18 mouse cellular contexts compared by ENCODE assay signal in the genomic region with DNA sequence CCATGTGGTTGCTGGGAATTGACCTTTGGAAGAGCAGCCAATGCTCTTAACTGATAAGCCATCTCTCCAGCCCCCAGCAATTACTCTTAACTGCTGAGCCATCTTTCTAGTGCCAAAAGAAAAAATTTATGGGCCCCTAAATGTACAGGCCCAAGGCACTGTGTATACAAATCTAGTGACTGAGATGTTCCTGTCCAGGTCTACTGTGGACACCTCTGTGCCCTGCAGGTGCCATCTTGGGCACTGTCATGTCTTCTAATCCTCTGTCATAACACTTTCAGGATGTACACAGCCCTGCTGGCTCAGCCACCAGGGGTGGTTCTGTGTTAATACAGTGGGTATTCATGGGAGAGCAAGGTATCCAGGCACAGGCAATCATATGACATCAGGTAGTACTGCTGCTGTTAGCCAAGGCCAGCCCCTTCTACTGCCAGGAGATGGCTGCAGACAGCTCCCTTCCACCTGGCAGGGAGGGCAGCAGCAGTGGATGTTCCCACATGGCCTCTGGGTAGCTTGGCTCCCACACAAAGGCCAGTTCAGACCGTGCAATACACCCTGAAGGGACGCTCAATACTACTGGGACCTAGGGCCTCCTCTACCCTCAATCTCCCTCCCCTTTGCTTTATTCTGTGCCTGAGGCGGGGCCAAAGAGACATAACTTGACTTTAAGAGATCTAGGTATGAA. TPM values are rescaled to one million over a fixed set of nuclear protein-coding genes. Genes with fewer than 3 reads are reported as not detected.
DNase-seq lines count a peak whose midpoint lies in the region; ATAC-seq and TF ChIP-seq lines count a peak whose summit lies in the region.
"Had no signal": no experiment of that assay in that cellular context is flagged by ENCODE, and none has a peak within 500 bp of the region (broad histone marks: within the 10 kb centered on the region; RNA-seq: fewer than 3 reads in every experiment).

No protein-coding gene starts in this region.

- ATAC-seq in kidney, postnatal 0 days (replicated peaks; ENCODE audit: low FRiP score, low read depth): no peak
- ATAC-seq in hindbrain, postnatal 0 days: peak; percentile 10; the same call in 1 of the 2 replicates
- ATAC-seq: forebrain, embryonic 15.5 days had no signal

- no peaks in the 10 kb centered on the region for H3K36me3 ChIP-seq in kidney, postnatal 0 days (ENCODE audit: insufficient read depth, low read length)
- no peaks in the 10 kb centered on the region for H3K36me3 ChIP-seq in hindbrain, postnatal 0 days (ENCODE audit: insufficient read depth, low read length)
- H3K36me3 ChIP-seq: embryonic facial prominence, embryonic 12.5 days; forebrain, embryonic 15.5 days; G1E; hindbrain, embryonic 15.5 days; limb, embryonic 12.5 days had no signal

- no peak overlapping the region for H3K27ac ChIP-seq in kidney, postnatal 0 days
- H3K27ac ChIP-seq in hindbrain, postnatal 0 days: no peak overlapping the region
- H3K27ac ChIP-seq: embryonic facial prominence, embryonic 12.5 days; forebrain, embryonic 15.5 days; hindbrain, embryonic 15.5 days; limb, embryonic 12.5 days had no signal

- H3K9me3 ChIP-seq in kidney, postnatal 0 days (replicated peaks; ENCODE audit: low read length): no peaks in the 10 kb centered on the region
- H3K9me3 ChIP-seq in hindbrain, postnatal 0 days (ENCODE audit: low read length): no peaks in the 10 kb centered on the region
- H3K9me3 ChIP-seq: embryonic facial prominence, embryonic 12.5 days; forebrain, embryonic 15.5 days; G1E; hindbrain, embryonic 15.5 days; limb, embryonic 12.5 days had no signal

- H3K4me2 ChIP-seq in kidney, postnatal 0 days (ENCODE audit: low read length): no peak overlapping the region
- H3K4me2 ChIP-seq in hindbrain, postnatal 0 days (ENCODE audit: low read depth, low read length): no peak overlapping the region
- H3K4me2 ChIP-seq: embryonic facial prominence, embryonic 12.5 days; forebrain, embryonic 15.5 days; heart, embryonic 11.5 days; hindbrain, embryonic 15.5 days; limb, embryonic 12.5 days had no signal

- no peaks in the 10 kb centered on the region for H3K27me3 ChIP-seq in kidney, postnatal 0 days (ENCODE audit: insufficient read depth, low read length)
- H3K27me3 ChIP-seq in hindbrain, postnatal 0 days (ENCODE audit: insufficient read depth, low read length): no peaks in the 10 kb centered on the region
- H3K27me3 ChIP-seq: embryonic facial prominence, embryonic 12.5 days; forebrain, embryonic 15.5 days; hindbrain, embryonic 15.5 days; limb, embryonic 12.5 days had no signal

- 47% methylated on average over 3 of the region's 3 CpGs for WGBS in kidney, postnatal 0 days
- 16% methylated on average over 3 of the region's 3 CpGs for WGBS in hindbrain, postnatal 0 days

- H3K4me3 ChIP-seq in kidney, postnatal 0 days (replicated peaks; ENCODE audit: low read depth, low read length): no peak overlapping the region
- no peak overlapping the region for H3K4me3 ChIP-seq in hindbrain, postnatal 0 days (ENCODE audit: low read length)
- H3K4me3 ChIP-seq: embryonic facial prominence, embryonic 12.5 days; forebrain, embryonic 15.5 days; hindbrain, embryonic 15.5 days; limb, embryonic 12.5 days had no signal

- no peak for DNase-seq in kidney, postnatal 0 days (ENCODE audit: low spot score)
- DNase-seq in kidney, postnatal 4 days: no peak
- DNase-seq in retina, postnatal 1 day: peak; percentile 7
- no peak for DNase-seq in retina, embryonic 14.5 days (ENCODE audit: low spot score)
- no peak for DNase-seq in hindbrain, postnatal 0 days (ENCODE audit: low spot score)
- DNase-seq in cerebellum, postnatal 25 days: no peak
- no peak for DNase-seq in left cerebral cortex, adult 9 months (ENCODE audit: low spot score in 2 of 2)
- DNase-seq: adrenal gland, postnatal 25 days; cerebellum, postnatal 14 days; layer of hippocampus, postnatal 36 days; liver, postnatal 0 days; right cerebral cortex, postnatal 25 days had no signal

- TF ChIP-seq CTCF in kidney, postnatal 0 days (IDR thresholded peaks at IDR 0.05; ENCODE audit: low read depth): no peak
- TF ChIP-seq CTCF in hindbrain, postnatal 0 days (IDR thresholded peaks at IDR 0.05; ENCODE audit: low read depth): no peak

- 0 out of 2 replicates have a peak overlapping the region, but pooled peaks have one; percentile 18 for H3K9ac ChIP-seq in kidney, postnatal 0 days (ENCODE audit: low read depth, low read length)
- H3K9ac ChIP-seq in hindbrain, postnatal 0 days (replicated peaks; ENCODE audit: low read length): no peak overlapping the region
- H3K9ac ChIP-seq: embryonic facial prominence, embryonic 12.5 days; forebrain, embryonic 15.5 days; hindbrain, embryonic 15.5 days; limb, embryonic 12.5 days; liver, postnatal 0 days had no signal

- H3K4me1 ChIP-seq in kidney, postnatal 0 days (replicated peaks; ENCODE audit: insufficient read depth, low read length): no peaks in the 10 kb centered on the region
- H3K4me1 ChIP-seq in hindbrain, postnatal 0 days (ENCODE audit: insufficient read depth, low read length): no peaks in the 10 kb centered on the region
- H3K4me1 ChIP-seq: embryonic facial prominence, embryonic 12.5 days; forebrain, embryonic 15.5 days; limb, embryonic 12.5 days had no signal

RNA-seq across cellular contexts. Expression of gene Slc27a3, which starts 14.0 kb away (rescaled TPM):
- 15.1 and 16.1 TPM in 2 replicates for polyA plus RNA-seq in kidney, postnatal 0 days (2015; fragmentation: Nextera tagmentation; extraction: Ambion mirVana)
- total RNA-seq in hindbrain, postnatal 0 days (2014; rRNA removed): 85.1 and 87.2 TPM in 2 replicates
- polyA plus RNA-seq in hindbrain, postnatal 0 days (2015; fragmentation: Nextera tagmentation; extraction: Ambion mirVana): 28.3 and 30.3 TPM in 2 replicates

RNA-seq across cellular contexts. Expression of gene Ints3, which starts 57.7 kb away (rescaled TPM):
- 17.0 and 17.9 TPM in 2 replicates for polyA plus RNA-seq in kidney, postnatal 0 days (2015; fragmentation: Nextera tagmentation; extraction: Ambion mirVana)
- 58.1 and 71.7 TPM in 2 replicates for total RNA-seq in hindbrain, postnatal 0 days (2014; rRNA removed)
- 19.9 and 20.4 TPM in 2 replicates for polyA plus RNA-seq in hindbrain, postnatal 0 days (2015; fragmentation: Nextera tagmentation; extraction: Ambion mirVana)
